In the genomic region with DNA sequence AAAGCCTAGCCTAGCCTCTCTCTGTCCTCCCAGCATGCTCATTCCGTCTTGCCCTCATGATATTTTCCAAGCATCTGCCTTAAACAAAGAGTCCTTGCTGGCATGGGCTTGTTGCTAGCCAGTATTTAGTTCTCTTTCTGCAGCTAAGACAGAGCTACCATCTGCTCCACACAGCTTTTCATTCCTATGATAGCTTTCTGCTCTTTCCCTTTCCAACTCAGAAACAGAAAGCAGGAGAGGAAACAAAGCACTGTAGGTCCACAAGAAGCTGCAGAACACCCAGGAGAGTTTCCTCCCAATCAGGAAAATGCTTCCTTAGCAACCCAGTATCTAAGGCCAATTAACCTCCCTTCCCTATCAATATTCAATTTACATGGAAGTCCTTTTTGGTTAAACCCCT, we compare ENCODE assay signal across 10 mouse cellular contexts.
DNase-seq lines count a peak whose midpoint lies in the region; ATAC-seq lines count a peak whose summit lies in the region.
"Had no signal": no experiment of that assay in that cellular context is flagged by ENCODE, and none has a peak within 500 bp of the region (broad histone marks: within the 10 kb centered on the region; RNA-seq: fewer than 3 reads in every experiment).

No protein-coding gene starts in this region.

- ATAC-seq in frontal cortex, adult (ENCODE audit: low TSS enrichment): peak; percentile 97
- ATAC-seq in midbrain, embryonic 14.5 days (ENCODE audit: low FRiP score, low TSS enrichment): no peak; the same call in 1 of the 2 replicates
- ATAC-seq in intestine, embryonic 16.5 days: no peak
- ATAC-seq: Patski had no signal

- no peaks in the 10 kb centered on the region for H3K27me3 ChIP-seq in midbrain, embryonic 14.5 days (ENCODE audit: control insufficient read depth, insufficient read depth, low read length)
- H3K27me3 ChIP-seq in intestine, embryonic 16.5 days (replicated peaks; ENCODE audit: control insufficient read depth, insufficient read depth, low read length): no peaks in the 10 kb centered on the region
- H3K27me3 ChIP-seq: Patski had no signal

- WGBS in midbrain, embryonic 14.5 days: 46% methylated on average over 1 of the region's 1 CpGs
- 52% methylated on average over 1 of the region's 1 CpGs for WGBS in intestine, embryonic 16.5 days

- H3K4me1 ChIP-seq in midbrain, embryonic 14.5 days (ENCODE audit: control insufficient read depth, insufficient read depth, low read length): peaks cover 8% of the 10 kb centered on the region
- no peaks in the 10 kb centered on the region for H3K4me1 ChIP-seq in intestine, embryonic 16.5 days (ENCODE audit: control insufficient read depth, insufficient read depth, low read length)

- no peak overlapping the region for H3K4me2 ChIP-seq in midbrain, embryonic 14.5 days (ENCODE audit: low read length)
- H3K4me2 ChIP-seq in intestine, embryonic 16.5 days (ENCODE audit: low read depth, low read length): no peak overlapping the region

- peak overlapping the region; percentile 64; the same call in 1 of the 2 replicates for H3K27ac ChIP-seq in midbrain, embryonic 14.5 days (replicated peaks; ENCODE audit: low read depth, low read length)
- H3K27ac ChIP-seq in intestine, embryonic 16.5 days (ENCODE audit: low read length): no peak overlapping the region

- H3K9ac ChIP-seq in midbrain, embryonic 14.5 days (replicated peaks; ENCODE audit: low read length): no peak overlapping the region
- H3K9ac ChIP-seq in intestine, embryonic 16.5 days (ENCODE audit: low read depth, low read length): no peak overlapping the region

- no peaks in the 10 kb centered on the region for H3K9me3 ChIP-seq in midbrain, embryonic 14.5 days (ENCODE audit: control insufficient read depth, low read length)
- no peaks in the 10 kb centered on the region for H3K9me3 ChIP-seq in intestine, embryonic 16.5 days (ENCODE audit: control insufficient read depth, low read length)

- H3K4me3 ChIP-seq in midbrain, embryonic 14.5 days (replicated peaks; ENCODE audit: low read depth, low read length): no peak overlapping the region
- no peak overlapping the region for H3K4me3 ChIP-seq in intestine, embryonic 16.5 days (ENCODE audit: low read length)
- H3K4me3 ChIP-seq: erythroblast, embryonic 14.5 days had no signal

- no peak for DNase-seq in frontal cortex, postnatal 10 days (ENCODE audit: low spot score in 2 of 2)
- DNase-seq in cerebellum, postnatal 25 days: peak; percentile 18 to 28
- peak; percentile 47 to 64 for DNase-seq in layer of hippocampus, adult 18-20 months (ENCODE audit: low spot score in 2 of 2)
- peak; percentile 49 for DNase-seq in midbrain, embryonic 14.5 days
- no peak for DNase-seq in thymus, postnatal 10 days (ENCODE audit: low spot score in 2 of 2)
- no peak for DNase-seq in thymus, postnatal 14 days

- no peaks in the 10 kb centered on the region for H3K36me3 ChIP-seq in midbrain, embryonic 14.5 days (ENCODE audit: control insufficient read depth, insufficient read depth, low read length)
- no peaks in the 10 kb centered on the region for H3K36me3 ChIP-seq in intestine, embryonic 16.5 days (ENCODE audit: control insufficient read depth, insufficient read depth, low read length)

Comparison
In these comparisons a context has a peak if more than half of its experiments do, and no peak if none do; other contexts are left out.
1. DNase-seq: peak in cerebellum, postnatal 25 days (2 of 2), layer of hippocampus, adult 18-20 months (2 of 2) and midbrain, embryonic 14.5 days (single experiment); none in frontal cortex, postnatal 10 days (0 of 2), thymus, postnatal 10 days (0 of 2) and thymus, postnatal 14 days (single experiment).